Mouse (Mus musculus) megakaryocyte, embryonic 14.5 days (primary cell): ENCODE data around the gene Shld2.

Experiments used
- FLI1 ChIP-seq: IDR thresholded peaks from 2 replicates; pipeline ENCODE4 v1.6.1; 2012; ENCODE audit warnings: low read length, inconsistent platforms, mixed read lengths
- GATA1 ChIP-seq: IDR thresholded peaks from 3 replicates; pipeline ENCODE4 v1.6.1; 2012; ENCODE audit warnings: mixed read lengths, low read length, inconsistent platforms, borderline replicate concordance

GRCm38 (mm10) chr14:34293641-34294040 is 16.7 kb downstream of the Shld2 start:
- no peak for TF ChIP-seq FLI1
- TF ChIP-seq GATA1: no peak
